Mouse (Mus musculus): Measurements from ENCODE around the gene Thsd4. TPM values are rescaled to one million over a fixed set of nuclear protein-coding genes. Genes with fewer than 3 reads are reported as not detected.
A peak's percentile ranks its signal among the peaks of the same experiment; 100 is the strongest.

The Thsd4 gene
- polyA plus RNA-seq, 1 experiment, result 0.65 TPM

GRCm38 (mm10) chr9:60027234-60027633, 494.6 kb downstream of the Thsd4 start:
- Histone ChIP-seq H3K36me3 (replicated peaks; ENCODE audit: low read length) (no peaks in the 10 kb centered on the region), H3K27me3 (replicated peaks) (peaks cover 16% of the 10 kb centered on the region), H3K9me3 (no peaks in the 10 kb centered on the region), H3K4me1 (peaks cover 26% of the 10 kb centered on the region), H3K4me3 (replicated peaks) (no peak overlapping the region)
- TF ChIP-seq GATA1 (IDR thresholded peaks at IDR 0.05; ENCODE audit: borderline replicate concordance, low read length) (no peak), FLI1 (IDR thresholded peaks at IDR 0.05; ENCODE audit: low read length) (no peak)

- Histone ChIP-seq H3K27me3 (replicated peaks) (peaks cover 19% of the 10 kb centered on the region), H3K9me3 (no peaks in the 10 kb centered on the region), H3K36me3 (replicated peaks; ENCODE audit: low read length) (no peaks in the 10 kb centered on the region), H3K4me3 (replicated peaks) (peak overlapping the region; percentile 26), H3K4me1 (peaks cover 26% of the 10 kb centered on the region)
- TF ChIP-seq GATA1 (IDR thresholded peaks at IDR 0.05; ENCODE audit: borderline replicate concordance, low read length) (no peak), FLI1 (IDR thresholded peaks at IDR 0.05; ENCODE audit: low read length) (no peak)
Measured at GRCm38 (mm10) chr9:60026795-60027194, 495.1 kb downstream of the Thsd4 start.

- Histone ChIP-seq H3K36me3 (replicated peaks; ENCODE audit: low read length) (no peaks in the 10 kb centered on the region), H3K9me3 (no peaks in the 10 kb centered on the region), H3K4me1 (peaks cover 26% of the 10 kb centered on the region), H3K4me3 (replicated peaks) (no peak overlapping the region), H3K27me3 (replicated peaks) (peaks cover 22% of the 10 kb centered on the region)
- TF ChIP-seq FLI1 (IDR thresholded peaks at IDR 0.05; ENCODE audit: low read length) (no peak), GATA1 (IDR thresholded peaks at IDR 0.05; ENCODE audit: borderline replicate concordance, low read length) (no peak)
Measured at GRCm38 (mm10) chr9:60025919-60026318, 495.9 kb downstream of the Thsd4 start.

- Histone ChIP-seq H3K4me3 (replicated peaks) (no peak overlapping the region), H3K27me3 (replicated peaks) (peaks cover 24% of the 10 kb centered on the region), H3K36me3 (replicated peaks; ENCODE audit: low read length) (no peaks in the 10 kb centered on the region), H3K9me3 (no peaks in the 10 kb centered on the region), H3K4me1 (peaks cover 26% of the 10 kb centered on the region)
- TF ChIP-seq FLI1 (IDR thresholded peaks at IDR 0.05; ENCODE audit: low read length), result no peak
- no peak for TF ChIP-seq GATA1 (IDR thresholded peaks at IDR 0.05; ENCODE audit: borderline replicate concordance, low read length)
Measured at GRCm38 (mm10) chr9:60024971-60025370, 496.9 kb downstream of the Thsd4 start.

- Histone ChIP-seq H3K4me3 (replicated peaks) (no peak overlapping the region), H3K36me3 (replicated peaks; ENCODE audit: low read length) (no peaks in the 10 kb centered on the region), H3K9me3 (no peaks in the 10 kb centered on the region), H3K4me1 (peaks cover 26% of the 10 kb centered on the region), H3K27me3 (replicated peaks) (peaks cover 24% of the 10 kb centered on the region)
- TF ChIP-seq FLI1 (IDR thresholded peaks at IDR 0.05; ENCODE audit: low read length) (no peak), GATA1 (IDR thresholded peaks at IDR 0.05; ENCODE audit: borderline replicate concordance, low read length) (no peak)
Measured at GRCm38 (mm10) chr9:60024545-60024944, 497.3 kb downstream of the Thsd4 start.

- no peaks in the 10 kb centered on the region for H3K36me3 ChIP-seq (replicated peaks; ENCODE audit: low read length)
- H3K27me3 ChIP-seq (replicated peaks), result peaks cover 24% of the 10 kb centered on the region
- H3K4me3 ChIP-seq (replicated peaks), result no peak overlapping the region
Measured at GRCm38 (mm10) chr9:60022331-60022730, 499.5 kb downstream of the Thsd4 start.

GRCm38 (mm10) chr9:60020444-60020843, 501.4 kb downstream of the Thsd4 start:
- Histone ChIP-seq H3K36me3 (replicated peaks; ENCODE audit: low read length) (no peaks in the 10 kb centered on the region), H3K4me1 (peaks cover under 1% of the 10 kb centered on the region), H3K4me3 (replicated peaks) (no peak overlapping the region), H3K27me3 (replicated peaks) (peaks cover 21% of the 10 kb centered on the region), H3K9me3 (no peaks in the 10 kb centered on the region)
- TF ChIP-seq FLI1 (IDR thresholded peaks at IDR 0.05; ENCODE audit: low read length), result no peak

More at GRCm38 (mm10) chr9:60022331-60022730, 499.5 kb downstream of the Thsd4 start:
- no peaks in the 10 kb centered on the region for H3K9me3 ChIP-seq
- H3K4me1 ChIP-seq, result peaks cover 19% of the 10 kb centered on the region
- no peak for TF ChIP-seq GATA1 (IDR thresholded peaks at IDR 0.05; ENCODE audit: borderline replicate concordance, low read length)
- TF ChIP-seq FLI1 (IDR thresholded peaks at IDR 0.05; ENCODE audit: low read length), result no peak

GRCm38 (mm10) chr9:60010285-60010684, 511.6 kb downstream of the Thsd4 start:
- no peak overlapping the region for H3K4me3 ChIP-seq (replicated peaks)
- H3K9me3 ChIP-seq, result no peaks in the 10 kb centered on the region
- H3K27me3 ChIP-seq (replicated peaks), result peaks cover 13% of the 10 kb centered on the region
- H3K36me3 ChIP-seq (replicated peaks; ENCODE audit: low read length), result no peaks in the 10 kb centered on the region
- TF ChIP-seq FLI1 (IDR thresholded peaks at IDR 0.05; ENCODE audit: low read length) (no peak), GATA1 (IDR thresholded peaks at IDR 0.05; ENCODE audit: borderline replicate concordance, low read length) (no peak)
- H3K4me1 ChIP-seq, result no peaks in the 10 kb centered on the region

GRCm38 (mm10) chr9:60008936-60009335, 512.9 kb downstream of the Thsd4 start:
- peaks cover 13% of the 10 kb centered on the region for H3K9me3 ChIP-seq
- H3K36me3 ChIP-seq (replicated peaks; ENCODE audit: low read length), result no peaks in the 10 kb centered on the region
- peaks cover 12% of the 10 kb centered on the region for H3K27me3 ChIP-seq (replicated peaks)
- TF ChIP-seq FLI1 (IDR thresholded peaks at IDR 0.05; ENCODE audit: low read length) (no peak), GATA1 (IDR thresholded peaks at IDR 0.05; ENCODE audit: borderline replicate concordance, low read length) (no peak)
- H3K4me1 ChIP-seq, result peaks cover 3% of the 10 kb centered on the region; the same call in 1 of the 2 replicates
- H3K4me3 ChIP-seq (replicated peaks), result no peak overlapping the region

GRCm38 (mm10) chr9:60002323-60002722, 519.5 kb downstream of the Thsd4 start:
- no peak overlapping the region for H3K4me3 ChIP-seq (replicated peaks)
- no peaks in the 10 kb centered on the region for H3K36me3 ChIP-seq (replicated peaks; ENCODE audit: low read length)
- peaks cover 10% of the 10 kb centered on the region for H3K27me3 ChIP-seq (replicated peaks)
- TF ChIP-seq FLI1 (IDR thresholded peaks at IDR 0.05; ENCODE audit: low read length) (no peak), GATA1 (IDR thresholded peaks at IDR 0.05; ENCODE audit: borderline replicate concordance, low read length) (no peak)
- H3K4me1 ChIP-seq, result peaks cover 3% of the 10 kb centered on the region; the same call in 1 of the 2 replicates
- peaks cover 25% of the 10 kb centered on the region for H3K9me3 ChIP-seq

GRCm38 (mm10) chr9:60001444-60001843, 520.4 kb downstream of the Thsd4 start:
- Histone ChIP-seq H3K9me3 (peaks cover 25% of the 10 kb centered on the region), H3K27me3 (replicated peaks) (peaks cover 8% of the 10 kb centered on the region), H3K36me3 (replicated peaks; ENCODE audit: low read length) (no peaks in the 10 kb centered on the region), H3K4me1 (peaks cover 3% of the 10 kb centered on the region; the same call in 1 of the 2 replicates), H3K4me3 (replicated peaks) (no peak overlapping the region)
- no peak for TF ChIP-seq FLI1 (IDR thresholded peaks at IDR 0.05; ENCODE audit: low read length)
- TF ChIP-seq GATA1 (IDR thresholded peaks at IDR 0.05; ENCODE audit: borderline replicate concordance, low read length), result no peak
